14 mouse cellular contexts compared by ENCODE assay signal in the genomic region with DNA sequence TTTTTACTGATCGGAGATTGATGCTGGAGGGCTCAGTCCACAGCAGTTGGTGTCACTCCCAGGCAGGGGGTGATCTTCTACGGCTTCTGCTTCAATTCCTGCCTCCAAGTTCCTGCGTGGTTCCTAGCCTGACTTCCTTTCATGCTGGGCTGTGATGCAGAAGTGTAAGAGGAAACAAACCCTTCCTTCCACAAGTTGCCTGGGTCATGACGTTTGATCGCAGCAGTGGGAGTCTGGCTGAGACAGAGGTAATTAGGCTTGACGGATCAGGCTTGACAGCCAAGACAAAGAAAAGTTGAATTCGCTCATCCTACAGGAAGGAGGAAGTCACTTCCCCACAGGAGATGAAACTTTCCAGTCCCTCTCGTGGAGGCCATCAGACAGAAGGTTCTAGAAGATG.
A peak's percentile ranks its signal among the peaks of the same experiment; 100 is the strongest.
DNase-seq lines count a peak whose midpoint lies in the region; ATAC-seq and TF ChIP-seq lines count a peak whose summit lies in the region.
"Had no signal": no experiment of that assay in that cellular context is flagged by ENCODE, and none has a peak within 500 bp of the region (broad histone marks: within the 10 kb centered on the region; RNA-seq: fewer than 3 reads in every experiment).

No protein-coding gene starts in this region.

- H3K9me3 ChIP-seq in hindbrain, embryonic 14.5 days (ENCODE audit: control insufficient read depth, low read length), result no peaks in the 10 kb centered on the region
- H3K9me3 ChIP-seq in hindbrain, embryonic 13.5 days, result no peaks in the 10 kb centered on the region
- no peaks in the 10 kb centered on the region for H3K9me3 ChIP-seq in midbrain, embryonic 10.5 days (replicated peaks)
- H3K9me3 ChIP-seq in midbrain, embryonic 13.5 days, result no peaks in the 10 kb centered on the region
- H3K9me3 ChIP-seq: embryonic facial prominence, embryonic 12.5 days; heart, embryonic 13.5 days; limb, embryonic 12.5 days had no signal

- H3K9ac ChIP-seq in hindbrain, embryonic 14.5 days, result no peak overlapping the region
- H3K9ac ChIP-seq in hindbrain, embryonic 13.5 days, result no peak overlapping the region
- no peak overlapping the region for H3K9ac ChIP-seq in midbrain, embryonic 13.5 days (replicated peaks)
- H3K9ac ChIP-seq: embryonic facial prominence, embryonic 12.5 days; heart, embryonic 13.5 days; limb, embryonic 12.5 days had no signal

- no peak for ATAC-seq in hindbrain, embryonic 14.5 days (ENCODE audit: low FRiP score)
- no peak for ATAC-seq in hindbrain, embryonic 13.5 days (ENCODE audit: low FRiP score)
- ATAC-seq in midbrain, embryonic 13.5 days, result no peak
- ATAC-seq in megakaryocyte, adult 5-6 weeks (ENCODE audit: poor library complexity, severe bottlenecking), result peak; percentile 25
- ATAC-seq: forebrain, embryonic 14.5 days had no signal

- 20% methylated on average over 8 of the region's 8 CpGs for WGBS in hindbrain, embryonic 14.5 days
- 21% methylated on average over 8 of the region's 8 CpGs for WGBS in hindbrain, embryonic 13.5 days
- 46% methylated on average over 8 of the region's 8 CpGs for WGBS in midbrain, embryonic 10.5 days
- WGBS in midbrain, embryonic 13.5 days, result 40% methylated on average over 8 of the region's 8 CpGs

- no peak overlapping the region for H3K27ac ChIP-seq in hindbrain, embryonic 14.5 days
- no peak overlapping the region for H3K27ac ChIP-seq in hindbrain, embryonic 13.5 days
- no peak overlapping the region for H3K27ac ChIP-seq in midbrain, embryonic 10.5 days (replicated peaks)
- no peak overlapping the region for H3K27ac ChIP-seq in midbrain, embryonic 13.5 days
- H3K27ac ChIP-seq: embryonic facial prominence, embryonic 12.5 days; heart, embryonic 13.5 days; limb, embryonic 12.5 days had no signal

- no peaks in the 10 kb centered on the region for H3K36me3 ChIP-seq in hindbrain, embryonic 14.5 days (replicated peaks; ENCODE audit: control insufficient read depth, insufficient read depth)
- H3K36me3 ChIP-seq in hindbrain, embryonic 13.5 days, result no peaks in the 10 kb centered on the region
- no peaks in the 10 kb centered on the region for H3K36me3 ChIP-seq in midbrain, embryonic 10.5 days
- H3K36me3 ChIP-seq in midbrain, embryonic 13.5 days, result no peaks in the 10 kb centered on the region
- H3K36me3 ChIP-seq: embryonic facial prominence, embryonic 12.5 days; heart, embryonic 13.5 days; limb, embryonic 12.5 days had no signal

- no peaks in the 10 kb centered on the region for H3K27me3 ChIP-seq in hindbrain, embryonic 14.5 days (ENCODE audit: control insufficient read depth, insufficient read depth, low read length)
- no peaks in the 10 kb centered on the region for H3K27me3 ChIP-seq in hindbrain, embryonic 13.5 days
- H3K27me3 ChIP-seq in midbrain, embryonic 10.5 days (ENCODE audit: low read depth, poor library complexity, severe bottlenecking), result no peaks in the 10 kb centered on the region
- no peaks in the 10 kb centered on the region for H3K27me3 ChIP-seq in midbrain, embryonic 13.5 days
- H3K27me3 ChIP-seq: embryonic facial prominence, embryonic 12.5 days; heart, embryonic 13.5 days; limb, embryonic 12.5 days had no signal

- DNase-seq in hindbrain, embryonic 14.5 days (ENCODE audit: low spot score), result peak; percentile 43
- peak; percentile 25 for DNase-seq in midbrain, embryonic 10.5 days (ENCODE audit: low spot score)
- DNase-seq in brain, embryonic 14.5 days (ENCODE audit: low read depth), result peak; percentile 53
- no peak for DNase-seq in urinary bladder, postnatal 14 days (ENCODE audit: low spot score)
- DNase-seq: adrenal gland, postnatal 14 days; cerebellum, adult 11-12 months; lung, postnatal 14 days had no signal

- TF ChIP-seq CTCF in brain, embryonic 14.5 days (IDR thresholded peaks at IDR 0.05; ENCODE audit: borderline replicate concordance, extremely low read depth, insufficient read depth, insufficient read length), result no peak

- H3K4me2 ChIP-seq in hindbrain, embryonic 14.5 days (replicated peaks), result no peak overlapping the region
- no peak overlapping the region for H3K4me2 ChIP-seq in hindbrain, embryonic 13.5 days
- no peak overlapping the region for H3K4me2 ChIP-seq in midbrain, embryonic 13.5 days (replicated peaks)
- H3K4me2 ChIP-seq: embryonic facial prominence, embryonic 12.5 days; heart, embryonic 13.5 days; limb, embryonic 12.5 days had no signal

- H3K4me3 ChIP-seq in hindbrain, embryonic 14.5 days (replicated peaks; ENCODE audit: low read length), result no peak overlapping the region
- H3K4me3 ChIP-seq in hindbrain, embryonic 13.5 days, result no peak overlapping the region
- H3K4me3 ChIP-seq in midbrain, embryonic 10.5 days, result no peak overlapping the region
- H3K4me3 ChIP-seq in midbrain, embryonic 13.5 days (replicated peaks), result no peak overlapping the region
- H3K4me3 ChIP-seq: embryonic facial prominence, embryonic 12.5 days; heart, embryonic 13.5 days; limb, embryonic 12.5 days had no signal

- H3K4me1 ChIP-seq in hindbrain, embryonic 14.5 days (replicated peaks; ENCODE audit: control insufficient read depth, insufficient read depth, low read length), result no peaks in the 10 kb centered on the region
- no peaks in the 10 kb centered on the region for H3K4me1 ChIP-seq in hindbrain, embryonic 13.5 days (replicated peaks)
- peaks cover 35% of the 10 kb centered on the region for H3K4me1 ChIP-seq in midbrain, embryonic 10.5 days
- H3K4me1 ChIP-seq in midbrain, embryonic 13.5 days (replicated peaks), result peaks cover 6% of the 10 kb centered on the region; the same call in 1 of the 2 replicates
- H3K4me1 ChIP-seq: embryonic facial prominence, embryonic 12.5 days had no signal

- TF ChIP-seq POLR2A in brain, embryonic 14.5 days (IDR thresholded peaks at IDR 0.05; ENCODE audit: borderline replicate concordance, extremely low read depth, insufficient read depth, insufficient read length, poor library complexity, severe bottlenecking), result no peak
